Mouse (Mus musculus) small intestine, adult 2 months (tissue): ENCODE data around the gene Cct5. TPM values are rescaled to one million over a fixed set of nuclear protein-coding genes. Genes with fewer than 3 reads are reported as not detected.

Experiments
- H3K27ac ChIP-seq: fragments of 200-500 bp; 2 replicates; pipeline ENCODE4 v1.5.1; 2012; ENCODE audit warnings: low read depth, low read length, control low read depth, inconsistent platforms; ENCODE audit not compliant: insufficient read depth
- H3K27me3 ChIP-seq: fragments of 200-500 bp; 2 replicates; pipeline ENCODE4 v1.6.1; 2012; ENCODE audit warnings: mild to moderate bottlenecking, moderate library complexity, low read length, inconsistent platforms; ENCODE audit not compliant: control insufficient read depth, insufficient read depth
- H3K36me3 ChIP-seq: fragments of 200-500 bp; 2 replicates; pipeline ENCODE4 v1.6.1; 2012; ENCODE audit warnings: mild to moderate bottlenecking, low read length, control low read depth, inconsistent platforms; ENCODE audit not compliant: control insufficient read depth, insufficient read depth
- H3K4me1 ChIP-seq: fragments of 200-500 bp; 2 replicates; pipeline ENCODE4 v1.6.1; 2012; ENCODE audit warnings: low read length, inconsistent platforms, mixed read lengths; ENCODE audit not compliant: control insufficient read depth, insufficient read depth, insufficient read length
- H3K4me3 ChIP-seq: fragments of 200-500 bp; 2 replicates; pipeline ENCODE4 v1.5.1; 2012; ENCODE audit warnings: low read depth, mild to moderate bottlenecking, control low read depth, inconsistent platforms, low read length, moderate library complexity
- CTCF ChIP-seq: fragments of 200-500 bp; IDR thresholded peaks from 2 replicates; pipeline ENCODE4 v1.5.1; 2012; ENCODE audit warnings: low read depth, mild to moderate bottlenecking, control low read depth, inconsistent platforms, low read length, moderate library complexity, mixed read lengths; ENCODE audit not compliant: insufficient replicate concordance, insufficient read length; ENCODE audit errors: extremely low read depth
- POLR2A ChIP-seq: fragments of 200-500 bp; IDR thresholded peaks from 2 replicates; pipeline ENCODE4 v1.6.1; 2012; ENCODE audit warnings: low read depth, mild to moderate bottlenecking, control low read depth, inconsistent platforms, low read length, moderate library complexity
- WGBS: fragments of 180-500 bp; shearing (Covaris S2); methylation state at CpG from one replicate; pipeline ENCODE4 v1.1.7; 2018; 5-methylcytosine and 5-hydroxymethylcytosine counted together
- polyA plus RNA-seq: library from polyadenylated mRNA; depleted of rRNA; stranded (reverse); fragments of >200 nt; gene quantifications from 2 replicates; pipeline ENCODE4 v1.2.3, GENCODE M21; 2012

The Cct5 gene
- polyA plus RNA-seq, 1 experiment = 38.8 TPM

DNA sequence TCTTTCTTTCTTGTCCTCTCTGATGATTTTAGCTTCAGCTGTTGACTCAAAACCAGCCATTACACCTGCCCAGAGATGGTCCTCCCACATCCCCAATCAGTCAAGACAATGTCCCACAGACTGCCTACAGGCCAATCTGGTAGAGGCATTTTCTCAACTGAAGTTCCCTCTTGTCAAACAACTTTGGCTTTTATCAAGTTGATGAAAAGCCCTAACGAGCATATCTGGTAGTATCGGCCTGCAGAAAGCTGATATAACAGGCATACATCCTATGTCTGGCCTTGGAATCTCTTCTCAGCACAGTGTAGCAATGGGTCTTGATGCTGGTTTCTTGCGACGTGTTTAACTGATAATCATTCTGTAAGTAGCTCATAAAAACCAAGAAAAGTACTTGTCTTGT, 28.3 kb downstream of the Cct5 start:
- Histone ChIP-seq H3K4me3 (no peak overlapping the region), H3K27ac (no peak overlapping the region), H3K36me3 (peaks cover 3% of the 10 kb centered on the region), H3K27me3 (no peaks in the 10 kb centered on the region), H3K4me1 (peaks cover 23% of the 10 kb centered on the region)
- no peak for TF ChIP-seq CTCF
- TF ChIP-seq POLR2A = no peak
- WGBS = 88% methylated on average over 4 of the region's 4 CpGs

DNA sequence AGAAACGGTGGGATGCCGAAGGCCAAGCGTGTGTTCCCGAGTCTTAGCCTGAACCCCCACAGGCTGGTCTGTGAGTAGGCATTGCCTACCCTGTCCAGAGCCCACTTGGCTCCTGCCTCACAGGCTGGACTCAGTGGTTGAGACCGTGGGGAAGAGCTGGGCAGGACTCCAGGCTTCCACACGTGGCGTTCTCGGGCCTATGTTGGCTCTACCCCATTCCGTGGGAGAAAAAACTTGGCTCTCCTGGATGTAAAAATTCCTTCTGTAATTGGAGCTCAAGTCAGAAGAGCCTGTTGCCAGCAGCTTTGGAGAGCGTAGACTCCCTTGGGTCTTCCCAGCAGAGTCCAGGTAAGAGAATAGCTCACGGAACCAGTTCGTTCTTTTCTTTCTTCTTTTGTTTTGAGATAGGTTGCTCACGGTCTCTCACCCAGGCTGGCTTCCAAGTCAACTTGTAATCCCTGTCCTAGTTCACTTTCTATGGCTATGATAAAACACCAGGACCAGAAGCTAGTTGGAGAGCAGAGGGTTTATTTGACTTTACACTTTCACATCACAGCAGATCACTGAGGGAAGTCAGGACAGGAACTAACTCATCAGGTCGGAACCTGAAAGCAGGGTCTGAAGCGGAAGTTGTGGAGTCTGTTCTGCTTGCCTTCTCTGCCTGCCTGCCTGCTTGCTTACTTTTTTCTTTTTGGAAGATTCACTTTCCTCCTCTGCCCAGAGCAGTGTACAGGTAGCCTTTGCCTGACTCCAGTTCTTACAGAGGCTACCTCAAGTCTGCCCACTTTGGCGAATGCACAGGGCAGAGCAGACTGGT, 29.5 kb downstream of the Cct5 start:
- Histone ChIP-seq H3K27me3 (no peaks in the 10 kb centered on the region), H3K4me1 (peaks cover 25% of the 10 kb centered on the region), H3K27ac (no peak overlapping the region), H3K36me3 (peaks cover 3% of the 10 kb centered on the region), H3K4me3 (no peak overlapping the region)
- TF ChIP-seq POLR2A (no peak), CTCF (no peak)
- WGBS = 90% methylated on average over 16 of the region's 16 CpGs

DNA sequence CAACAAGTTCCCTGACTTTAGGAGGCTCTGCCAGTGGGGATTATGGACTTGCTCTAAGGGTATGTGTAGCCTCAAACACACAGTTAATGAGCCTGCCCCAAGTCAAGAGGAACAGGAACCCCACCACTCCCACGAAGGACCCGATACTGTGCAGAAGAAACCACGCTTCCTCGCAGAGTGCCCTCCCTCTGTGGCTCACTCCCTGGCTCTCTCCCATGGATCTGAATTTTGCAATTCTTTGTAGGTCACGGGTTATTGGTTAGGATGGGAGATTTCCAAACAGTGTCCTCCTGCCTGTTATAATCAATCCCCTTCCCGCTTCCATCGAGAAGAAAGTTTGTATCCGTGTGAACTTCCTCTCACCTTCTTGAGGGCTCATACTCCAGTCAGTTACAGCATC, 30.6 kb downstream of the Cct5 start:
- H3K27ac ChIP-seq = peak overlapping the region; percentile 91
- H3K4me3 ChIP-seq = no peak overlapping the region
- peaks cover 23% of the 10 kb centered on the region for H3K4me1 ChIP-seq
- H3K36me3 ChIP-seq = peaks cover 3% of the 10 kb centered on the region
- 92% methylated on average over 8 of the region's 8 CpGs for WGBS
- H3K27me3 ChIP-seq = no peaks in the 10 kb centered on the region
- TF ChIP-seq CTCF (no peak), POLR2A (no peak)

DNA sequence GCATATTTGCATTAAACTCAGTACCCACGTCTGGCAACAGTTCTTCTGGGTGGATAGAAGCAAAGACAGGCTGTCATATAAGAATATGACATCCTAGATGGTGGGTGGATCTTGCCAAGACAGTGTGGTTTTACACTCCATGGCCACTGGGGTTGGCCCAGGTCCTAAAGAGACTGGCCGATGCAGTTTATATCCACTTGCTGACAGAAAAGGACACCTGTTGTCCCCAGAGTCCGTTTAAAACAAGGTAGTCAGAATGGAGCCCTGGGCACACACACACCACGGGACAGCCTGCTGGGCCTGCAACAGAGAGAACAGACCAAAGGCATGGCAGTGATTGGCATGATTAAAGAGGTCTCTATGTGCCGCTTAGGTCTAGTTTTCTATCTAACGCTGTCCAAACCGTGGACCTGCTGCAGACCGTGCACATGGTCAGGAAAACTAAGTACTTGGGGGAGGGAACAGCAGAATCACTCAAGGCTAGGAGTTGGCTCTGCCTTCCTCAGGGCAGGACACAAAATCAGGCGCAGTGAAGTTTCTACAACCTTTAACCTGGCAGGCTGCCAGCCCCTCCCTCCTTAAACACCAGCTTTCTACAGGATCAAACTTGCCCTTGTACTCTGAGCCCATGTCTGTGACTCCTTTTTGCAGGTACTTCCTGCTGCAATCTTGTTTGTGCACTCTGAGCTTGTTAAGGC, 32.1 kb downstream of the Cct5 start:
- TF ChIP-seq CTCF (no peak), POLR2A (no peak)
- H3K4me3 ChIP-seq = peak overlapping the region; percentile 50
- H3K4me1 ChIP-seq = peaks cover 32% of the 10 kb centered on the region
- 18% methylated on average over 9 of the region's 9 CpGs for WGBS
- H3K36me3 ChIP-seq = peaks cover 3% of the 10 kb centered on the region
- H3K27ac ChIP-seq = peak overlapping the region; percentile 98
- H3K27me3 ChIP-seq = no peaks in the 10 kb centered on the region

DNA sequence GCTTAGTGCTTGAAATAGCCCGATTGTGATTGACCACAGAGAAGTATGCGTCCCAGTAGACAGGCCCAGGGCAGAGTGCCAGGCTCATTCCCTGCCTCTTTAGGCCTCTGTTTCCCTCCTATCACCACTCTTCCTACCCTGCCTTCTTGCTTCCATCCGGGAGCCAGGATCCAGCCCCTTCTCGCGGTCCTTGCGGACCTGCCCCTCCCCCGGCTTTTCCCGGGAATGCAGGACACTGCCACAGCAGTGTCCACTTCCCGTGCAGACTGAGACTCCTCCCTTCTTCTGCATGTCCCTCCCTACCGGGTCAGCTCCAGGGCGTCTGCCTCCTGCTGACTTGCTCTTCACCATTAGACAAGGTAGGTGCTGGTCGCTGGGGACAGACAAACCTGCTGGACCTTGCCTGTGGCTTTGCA, 33.0 kb downstream of the Cct5 start:
- TF ChIP-seq CTCF (no peak), POLR2A (peak; percentile 81)
- Histone ChIP-seq H3K4me3 (peak overlapping the region; percentile 63), H3K27ac (peak overlapping the region; percentile 98), H3K27me3 (no peaks in the 10 kb centered on the region), H3K36me3 (peaks cover 3% of the 10 kb centered on the region), H3K4me1 (peaks cover 35% of the 10 kb centered on the region)
- 14% methylated on average over 12 of the region's 12 CpGs for WGBS

- no peak overlapping the region for H3K4me3 ChIP-seq
- H3K27me3 ChIP-seq = no peaks in the 10 kb centered on the region
- H3K36me3 ChIP-seq = peaks cover 3% of the 10 kb centered on the region
- H3K27ac ChIP-seq = 0 out of 2 replicates have a peak overlapping the region, but pooled peaks have one; percentile 45
- 49% methylated on average over 6 of the region's 7 CpGs for WGBS
- peaks cover 36% of the 10 kb centered on the region for H3K4me1 ChIP-seq
- TF ChIP-seq POLR2A = no peak
These were observed 34.2 kb downstream of the Cct5 start for GRCm38 (mm10) chr15:31567431-31567830.

- peaks cover 25% of the 10 kb centered on the region for H3K4me1 ChIP-seq
- TF ChIP-seq CTCF (no peak), POLR2A (no peak)
- no peak overlapping the region for H3K27ac ChIP-seq
- 86% methylated on average over 1 of the region's 1 CpGs for WGBS
- no peak overlapping the region for H3K4me3 ChIP-seq
- no peaks in the 10 kb centered on the region for H3K27me3 ChIP-seq
- no peaks in the 10 kb centered on the region for H3K36me3 ChIP-seq
These were observed 35.8 kb downstream of the Cct5 start for GRCm38 (mm10) chr15:31565786-31566185.
